Mouse (Mus musculus) heart, postnatal 10 days (tissue): ENCODE data around the gene Rnaseh2a. TPM values are rescaled to one million over a fixed set of nuclear protein-coding genes. Genes with fewer than 3 reads are reported as not detected.
A peak's percentile ranks its signal among the peaks of the same experiment; 100 is the strongest.

Experiments used
- DNase-seq, 2 experiments: peaks; one replicate each; pipeline ENCODE4 v3.0.0; 2021
- intact Hi-C: fragments of 180-260 bp; cut with DNase I; formaldehyde crosslinking; loops from one replicate; pipeline ENCODE4 v1.15.1; 2025
- total RNA-seq, 2 experiments: library from RNA; stranded (reverse); gene quantifications; 2 replicates each; pipeline ENCODE4 v1.2.3; 2021

The Rnaseh2a gene
- total RNA-seq, 2 experiments from 2014 or later = 53.4 to 55.4 TPM

- no peak for DNase-seq
- intact Hi-C loops = no loop called here
Observed at GRCm38 (mm10) chr8:84985049-84985683, 15.6 kb upstream of the Rnaseh2a start.

- DNase-seq = no peak
- intact Hi-C loops = no loop called here
Observed at GRCm38 (mm10) chr8:84984294-84985048, 14.9 kb upstream of the Rnaseh2a start.

DNA sequence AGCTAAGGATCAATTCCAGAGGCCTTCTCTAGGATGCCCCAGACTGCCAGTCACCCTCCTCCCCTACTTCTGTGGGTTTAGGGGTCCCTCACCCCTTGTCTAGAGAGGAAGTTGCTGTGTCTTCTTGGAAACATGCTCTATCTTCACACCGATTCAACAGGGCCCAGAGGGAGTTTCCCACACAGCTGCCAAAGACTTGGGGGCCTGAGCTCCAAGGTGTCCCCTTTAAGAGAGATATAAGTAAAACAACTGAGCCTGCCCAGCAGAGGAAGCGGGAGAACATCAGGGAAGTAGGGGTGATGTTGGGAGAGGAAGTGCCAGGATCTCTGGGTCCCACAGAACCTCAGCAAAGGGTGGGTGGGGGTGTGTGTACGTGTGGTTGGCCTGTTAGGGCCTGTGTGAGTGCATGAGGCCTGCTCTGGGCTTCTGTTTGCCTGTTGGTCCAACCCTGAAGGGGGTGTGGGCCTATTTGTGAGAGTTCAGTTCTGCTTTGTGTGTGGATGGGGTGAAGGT, 13.0 kb upstream of the Rnaseh2a start:
- intact Hi-C loops = no loop called here
- DNase-seq = no peak

DNA sequence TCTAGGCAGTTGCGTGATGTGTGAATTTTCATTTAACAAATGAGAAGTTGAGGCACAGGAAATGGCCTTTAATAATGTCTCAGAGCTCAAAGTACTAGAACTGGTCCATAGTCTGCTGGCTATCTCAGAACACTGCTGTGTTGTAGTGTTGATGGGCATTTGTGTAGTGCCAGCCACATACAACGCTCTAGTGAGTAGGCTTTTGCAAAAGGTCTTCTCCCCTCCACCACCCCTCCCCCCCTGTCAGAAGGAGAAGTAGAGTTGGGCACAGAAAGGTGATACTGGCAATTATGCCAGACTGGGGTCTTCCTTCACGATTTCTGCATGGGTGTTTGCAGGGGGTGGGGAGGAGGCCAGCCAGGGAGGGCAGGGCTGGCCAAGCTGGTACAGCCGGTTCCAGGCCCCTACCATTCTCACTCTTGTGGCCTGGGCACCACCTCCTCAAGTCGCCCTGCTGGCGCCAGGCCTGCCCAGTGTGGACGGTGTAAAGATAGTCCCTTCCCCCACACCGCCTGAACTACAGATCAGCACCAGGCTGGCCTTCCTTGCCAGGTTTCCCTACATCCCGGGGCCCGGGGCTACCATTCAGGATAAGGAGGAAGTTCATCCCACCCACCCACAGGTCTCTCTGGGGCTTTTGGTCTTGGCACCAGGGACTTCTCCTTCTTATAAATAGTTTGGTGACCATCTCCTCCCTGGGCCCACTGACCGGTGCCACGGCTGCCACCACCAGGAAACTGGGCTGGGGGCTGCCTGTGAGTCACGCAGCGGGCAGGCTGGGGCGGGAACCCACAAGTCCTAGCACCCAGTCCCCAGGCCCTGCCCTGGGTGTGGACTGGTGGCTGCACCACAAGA, 12.3 kb upstream of the Rnaseh2a start:
- DNase-seq = no peak
- intact Hi-C loops = no loop called here

DNA sequence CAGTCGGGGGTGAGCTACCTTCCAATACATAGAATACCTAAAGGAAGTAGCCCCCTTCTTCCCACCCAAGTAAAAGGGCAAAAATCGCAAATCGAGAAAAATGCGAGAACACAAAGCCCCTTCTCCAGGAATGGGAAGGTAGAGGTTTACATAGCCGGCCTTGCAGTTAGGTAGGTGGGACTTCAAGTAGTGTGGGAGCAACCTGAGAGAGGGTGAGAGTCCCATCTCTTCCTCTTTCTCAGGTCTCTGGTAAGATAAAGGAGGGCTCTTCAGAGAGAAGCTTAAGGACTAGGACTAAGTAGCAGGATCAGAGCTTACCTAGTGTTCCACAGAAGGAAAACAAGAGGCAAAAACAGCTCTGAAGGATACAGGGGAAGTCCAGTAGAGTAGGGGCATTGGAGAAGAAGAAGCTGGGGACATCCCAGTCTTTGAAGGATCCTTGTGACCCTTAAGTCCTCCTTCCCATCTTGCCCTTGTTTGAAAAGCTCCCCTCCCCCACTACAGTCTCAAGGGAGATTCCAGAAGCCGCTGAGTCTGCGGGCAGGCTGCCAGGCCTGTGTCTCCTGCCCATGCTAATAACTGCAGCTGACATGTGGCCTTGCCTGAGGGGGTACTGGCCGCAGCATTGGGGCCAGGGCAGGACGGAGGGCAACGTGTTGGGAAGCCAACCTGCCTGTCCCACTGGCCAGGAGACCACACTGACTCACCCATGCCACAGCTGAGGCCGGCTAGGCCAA, 11.2 kb upstream of the Rnaseh2a start:
- DNase-seq = peak; percentile 87 to 88
- intact Hi-C loops = no loop called here

GRCm38 (mm10) chr8:84979599-84980421, 10.2 kb upstream of the Rnaseh2a start:
- intact Hi-C loops = loop anchor here (5.0 kb wide), 1 partner anchor 318 kb away; the partner anchor contains the start of gene Ier2
- peak; percentile 93 to 95 for DNase-seq

- DNase-seq = peak; percentile 96
- intact Hi-C loops = loop anchor here (5.0 kb wide), 1 partner anchor 316 kb away; the partner anchor contains the start of gene Ier2
Observed at GRCm38 (mm10) chr8:84978248-84978940, 8.8 kb upstream of the Rnaseh2a start, which contains the start of gene Junb. Junb (minus strand) TSS chr8:84978718.

- intact Hi-C loops = loop anchor here (5.0 kb wide), 1 partner anchor 315 kb away; the partner anchor contains the start of gene Ier2
- peak; percentile 76 to 79 for DNase-seq
Observed at GRCm38 (mm10) chr8:84977435-84978247, 8.1 kb upstream of the Rnaseh2a start.

DNA sequence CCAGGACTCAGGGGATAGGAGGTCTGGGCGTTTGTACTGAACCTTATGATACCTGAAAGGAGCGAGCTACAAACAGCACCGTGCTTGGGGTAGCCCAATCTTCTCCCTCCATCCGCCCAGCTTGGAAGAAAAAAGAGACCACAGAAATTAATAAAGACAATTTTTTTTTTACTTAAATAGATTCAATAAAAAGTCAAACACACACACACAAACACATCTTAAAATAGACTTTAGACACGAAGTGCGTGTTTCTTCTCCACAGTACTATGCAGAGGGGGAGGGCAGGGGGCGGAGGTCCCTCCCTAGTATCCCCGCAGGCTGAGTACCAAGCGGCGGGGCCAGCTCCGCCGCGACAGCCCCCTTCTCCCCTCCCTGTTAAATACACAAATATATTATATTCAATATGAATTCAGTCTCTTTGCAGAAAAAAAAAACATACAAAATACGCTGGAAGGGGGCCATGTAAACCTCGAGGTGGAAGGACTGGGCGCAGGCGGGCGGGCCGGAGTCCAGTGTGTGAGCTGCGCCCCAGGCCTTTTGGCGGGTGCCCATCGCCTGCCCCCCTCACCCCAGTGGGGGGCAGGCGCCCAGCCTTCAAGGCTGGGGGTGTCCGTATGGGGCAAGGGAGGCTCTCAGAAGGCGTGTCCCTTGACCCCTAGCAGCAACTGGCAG, 7.3 kb upstream of the Rnaseh2a start:
- DNase-seq = peak in 1 of 2 experiments; percentile 47
- intact Hi-C loops = loop anchor here (5.0 kb wide), 1 partner anchor 315 kb away; the partner anchor contains the start of gene Ier2

GRCm38 (mm10) chr8:84976031-84976762, 6.6 kb upstream of the Rnaseh2a start:
- DNase-seq = peak; percentile 98
- intact Hi-C loops = loop anchor here (5.0 kb wide), 1 partner anchor 314 kb away; the partner anchor contains the start of gene Ier2

- intact Hi-C loops = loop anchor here (2.0 to 5.0 kb wide), 2 partner anchors 49 to 313 kb away; partner anchors contain the start of genes Asna1 and Ier2
Observed at GRCm38 (mm10) chr8:84975434-84975833, 5.9 kb upstream of the Rnaseh2a start.

DNA sequence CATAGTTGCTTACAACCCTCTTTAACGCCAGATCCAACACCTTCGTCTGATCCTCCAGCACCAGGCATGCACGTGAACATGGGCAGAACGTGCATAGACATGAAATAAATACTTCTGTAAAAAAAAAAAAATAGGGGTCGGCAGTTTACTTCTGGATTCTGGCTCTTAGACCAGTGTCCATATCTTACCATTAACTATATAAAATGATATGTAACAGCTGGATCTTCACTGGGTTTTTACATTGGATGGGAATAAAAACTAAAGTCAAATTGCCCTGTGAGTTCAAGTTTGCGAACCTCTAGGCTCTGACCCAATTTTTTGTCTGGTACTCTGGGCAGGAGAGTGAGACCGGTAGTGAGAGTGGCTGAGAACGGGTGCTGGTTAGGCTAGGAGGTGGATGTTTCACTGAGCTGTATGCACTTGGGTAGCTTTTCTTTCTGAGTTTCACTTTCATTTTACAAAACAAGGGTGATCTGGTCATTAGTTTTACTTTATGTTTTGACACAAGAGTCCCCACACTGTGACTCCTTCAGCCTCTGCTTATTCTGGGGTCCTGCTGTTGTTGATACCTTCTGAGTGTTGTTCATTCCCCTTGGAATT, 5.1 kb upstream of the Rnaseh2a start:
- intact Hi-C loops = loop anchor here (1.0 to 5.0 kb wide), 3 partner anchors 16 to 312 kb away; partner anchors contain the start of genes Asna1, Hook2 and Ier2
- DNase-seq = no peak

More at GRCm38 (mm10) chr8:84975434-84975833, 5.9 kb upstream of the Rnaseh2a start:
- peak; percentile 69 to 82 for DNase-seq

DNA sequence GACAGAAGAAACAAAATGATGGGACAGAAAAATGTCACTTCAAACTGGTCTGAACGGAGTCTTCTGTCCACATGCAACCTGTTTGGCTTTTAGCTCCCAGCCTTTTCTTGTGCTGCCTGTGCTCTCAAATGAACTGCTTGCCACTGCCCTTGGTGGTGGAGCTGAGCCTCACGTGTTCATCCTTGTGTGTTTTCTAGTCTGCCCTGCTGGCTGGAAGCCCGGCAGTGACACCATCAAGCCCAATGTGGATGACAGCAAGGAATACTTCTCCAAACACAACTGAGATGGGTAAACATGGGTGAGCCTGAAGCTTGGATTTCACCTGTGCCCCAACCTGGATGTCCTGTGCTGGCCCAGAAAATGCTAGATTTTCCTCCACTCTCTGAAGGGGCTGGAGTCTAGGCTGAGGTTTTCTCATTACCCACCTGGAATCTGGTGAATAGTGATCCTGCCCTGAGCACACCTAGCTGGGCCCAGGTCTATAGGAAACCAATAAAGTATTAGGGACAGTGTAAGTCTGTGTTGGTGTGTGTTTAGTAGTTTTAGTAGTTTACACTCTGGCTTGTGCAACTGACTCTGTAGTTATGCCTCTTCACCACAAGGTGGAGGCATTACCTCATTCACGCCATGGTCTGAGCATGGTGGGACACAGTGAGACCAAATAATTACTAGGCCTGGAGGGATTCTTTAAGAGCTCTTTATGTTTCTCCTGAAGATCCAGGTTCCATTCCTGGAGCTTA, 4.4 kb upstream of the Rnaseh2a start:
- DNase-seq = peak; percentile 78 to 82
- intact Hi-C loops = loop anchor here (1.0 to 2.0 kb wide), 2 partner anchors 16 to 51 kb away; partner anchors contain the start of genes Asna1 and Hook2

- no peak for DNase-seq
- intact Hi-C loops = no loop called here
Observed at GRCm38 (mm10) chr8:84973079-84973478, 3.5 kb upstream of the Rnaseh2a start.

- DNase-seq = no peak
- intact Hi-C loops = no loop called here
Observed at GRCm38 (mm10) chr8:84970913-84971312, 1.3 kb upstream of the Rnaseh2a start.
